Mouse (Mus musculus) mesoderm, embryonic 11.5 days (tissue): ENCODE measurements around the gene Chd9.
"Not testable (repeated sequence)": the region's sequence is repeated elsewhere in the genome, so short reads cannot be mapped to it uniquely, and the experiment has no call there.

Source experiments
- DNase-seq: peaks from one replicate; pipeline ENCODE4 v3.0.0-alpha.2; 2012; ENCODE audit warnings: low read depth, low spot score

Gene Chd9

GRCm38 (mm10) chr8:90904171-90904706 is 76.1 kb downstream of the Chd9 start:
- no peak for DNase-seq

DNA sequence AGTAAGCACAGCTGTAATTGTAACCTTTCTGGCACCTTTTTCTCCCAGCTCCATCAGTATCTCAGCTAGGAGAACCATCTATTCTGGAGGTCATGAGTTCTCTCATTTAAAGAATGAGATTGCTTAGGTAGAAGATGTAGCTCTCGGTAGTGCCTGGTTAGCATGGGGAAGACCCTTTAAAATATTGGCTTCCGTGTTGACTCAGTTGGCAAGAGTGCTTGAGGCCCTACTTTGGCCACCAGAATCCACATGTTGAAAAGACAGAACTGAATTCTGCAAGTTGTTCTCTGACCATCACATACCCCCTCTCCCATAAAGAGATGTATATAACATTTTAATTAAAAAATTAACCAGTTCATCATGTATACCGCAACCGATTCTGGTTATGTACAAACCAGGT is 78.8 kb downstream of the Chd9 start:
- DNase-seq, result no peak

DNA sequence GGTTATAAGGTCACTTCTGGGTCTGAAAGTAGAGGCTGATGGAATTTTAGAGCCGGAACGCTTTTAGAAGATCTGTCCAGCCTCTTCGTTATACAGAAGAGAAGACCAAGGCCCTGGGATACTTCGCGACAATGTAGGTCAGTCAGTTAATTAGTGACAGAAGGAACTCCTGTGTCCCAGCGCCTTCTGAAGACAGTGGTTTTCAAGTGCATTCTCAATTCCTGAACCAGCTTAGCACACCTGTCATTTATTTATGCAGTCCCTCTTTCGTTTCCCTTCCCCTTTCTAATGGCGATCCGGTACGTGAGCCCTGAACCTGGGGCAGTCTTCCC is 79.3 kb downstream of the Chd9 start:
- DNase-seq, result peak; percentile 12

- DNase-seq, result peak; percentile 92
Observed at GRCm38 (mm10) chr8:90907848-90908551, 79.8 kb downstream of the Chd9 start.

- peak; percentile 39 for DNase-seq
Observed at GRCm38 (mm10) chr8:90908580-90909471, 80.7 kb downstream of the Chd9 start.

DNA sequence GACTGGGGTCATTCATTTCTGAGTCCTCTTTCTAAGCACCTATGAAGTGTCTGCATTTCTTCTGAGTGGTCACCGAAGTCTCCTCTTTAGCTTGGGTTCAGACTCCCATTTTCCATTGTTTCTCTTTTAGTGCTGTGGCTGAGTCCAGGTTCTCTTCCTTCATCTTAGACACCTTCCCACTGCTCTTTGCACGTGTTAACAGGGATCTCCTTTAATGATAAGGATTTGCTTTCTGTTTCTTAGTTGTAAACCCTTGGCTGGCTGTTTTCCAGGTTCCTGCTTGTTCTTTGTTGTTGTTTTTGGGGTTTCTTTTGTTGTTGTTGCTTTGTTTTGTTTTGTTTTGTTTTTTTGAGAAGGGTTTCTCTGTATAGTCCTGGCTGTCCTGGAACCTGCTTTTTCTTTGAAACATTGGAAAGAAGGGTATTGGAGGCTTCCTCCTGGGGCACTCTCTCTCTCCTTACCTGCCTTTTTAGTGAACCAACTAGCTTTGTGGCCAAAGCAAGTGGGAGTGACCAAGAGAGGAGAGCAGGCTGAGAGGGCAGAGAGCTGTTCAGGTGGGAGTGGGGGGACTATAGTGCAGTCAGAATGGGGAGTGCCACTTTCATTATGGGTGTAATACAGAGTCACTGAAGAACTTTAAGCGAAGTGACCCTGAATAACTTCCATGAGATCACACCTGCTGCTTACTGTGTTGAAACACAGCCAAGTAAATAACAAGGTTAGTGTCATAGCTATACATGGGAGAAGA is 95.2 kb downstream of the Chd9 start:
- no peak for DNase-seq

DNA sequence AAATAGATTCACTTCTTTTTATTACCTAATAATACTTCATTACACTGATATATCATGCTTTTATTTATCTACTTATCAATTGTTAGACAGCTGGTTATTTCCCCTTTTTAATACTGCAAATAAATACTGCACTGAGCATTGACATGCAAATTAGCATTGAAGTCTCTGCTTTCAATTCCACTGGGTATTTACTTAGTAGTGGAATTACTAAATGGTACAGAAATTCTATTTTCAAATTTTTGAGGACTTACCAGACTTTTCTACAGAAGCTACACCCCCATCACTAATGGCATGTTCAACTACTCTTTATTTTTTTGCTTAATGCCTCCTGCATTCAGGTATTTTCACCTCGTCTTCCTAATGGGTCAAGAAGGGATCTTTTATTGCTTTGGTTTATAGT is 100.3 kb downstream of the Chd9 start:
- no peak for DNase-seq

- not testable (repeated sequence) for DNase-seq
Observed at GRCm38 (mm10) chr8:90930125-90930524, 102.0 kb downstream of the Chd9 start.

DNA sequence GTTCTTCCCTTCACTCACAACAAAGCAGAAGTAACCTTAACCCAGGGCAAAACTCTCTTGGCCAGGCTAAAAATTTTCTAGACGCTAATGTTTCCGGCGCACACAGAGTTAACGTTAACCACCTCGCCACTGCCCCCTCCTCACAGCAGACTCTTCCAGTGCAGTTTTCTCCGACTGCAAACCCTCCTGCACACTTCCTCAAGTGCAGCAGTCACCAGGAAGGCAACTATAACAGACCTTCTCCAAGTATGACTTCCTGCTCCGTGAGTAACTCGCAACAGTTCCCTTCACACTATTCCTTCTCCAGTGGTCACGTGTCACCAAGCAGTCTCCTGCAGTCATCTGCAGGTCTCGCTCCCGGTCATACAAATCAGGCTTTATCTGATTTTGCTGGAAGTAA is 104.8 kb downstream of the Chd9 start:
- DNase-seq, result no peak

DNA sequence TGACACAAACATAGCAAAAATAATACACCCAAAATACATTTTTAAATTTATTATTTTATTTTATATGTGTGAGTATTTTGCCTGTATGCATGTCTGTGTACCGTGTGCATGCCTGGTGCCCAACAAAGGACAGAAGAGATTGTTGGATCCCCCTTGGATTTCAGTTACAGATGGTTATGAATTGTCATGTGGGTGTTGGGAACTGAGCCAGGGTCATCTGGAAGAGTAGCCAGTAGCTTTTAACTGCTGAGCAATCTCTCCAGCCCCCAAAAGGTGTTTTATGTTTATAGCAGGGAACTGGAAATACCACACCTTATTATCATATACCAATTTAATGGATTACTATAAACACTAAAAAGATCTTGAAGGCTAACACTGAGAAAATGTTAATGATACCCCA is 106.6 kb downstream of the Chd9 start:
- DNase-seq, result no peak

- no peak for DNase-seq
Observed at GRCm38 (mm10) chr8:90936840-90937239, 108.7 kb downstream of the Chd9 start.

GRCm38 (mm10) chr8:90938352-90938930 is 110.3 kb downstream of the Chd9 start:
- DNase-seq, result no peak

- no peak for DNase-seq
Observed at GRCm38 (mm10) chr8:90939867-90940266, 111.7 kb downstream of the Chd9 start.

GRCm38 (mm10) chr8:90943770-90944169 is 115.6 kb downstream of the Chd9 start:
- DNase-seq, result no peak

DNA sequence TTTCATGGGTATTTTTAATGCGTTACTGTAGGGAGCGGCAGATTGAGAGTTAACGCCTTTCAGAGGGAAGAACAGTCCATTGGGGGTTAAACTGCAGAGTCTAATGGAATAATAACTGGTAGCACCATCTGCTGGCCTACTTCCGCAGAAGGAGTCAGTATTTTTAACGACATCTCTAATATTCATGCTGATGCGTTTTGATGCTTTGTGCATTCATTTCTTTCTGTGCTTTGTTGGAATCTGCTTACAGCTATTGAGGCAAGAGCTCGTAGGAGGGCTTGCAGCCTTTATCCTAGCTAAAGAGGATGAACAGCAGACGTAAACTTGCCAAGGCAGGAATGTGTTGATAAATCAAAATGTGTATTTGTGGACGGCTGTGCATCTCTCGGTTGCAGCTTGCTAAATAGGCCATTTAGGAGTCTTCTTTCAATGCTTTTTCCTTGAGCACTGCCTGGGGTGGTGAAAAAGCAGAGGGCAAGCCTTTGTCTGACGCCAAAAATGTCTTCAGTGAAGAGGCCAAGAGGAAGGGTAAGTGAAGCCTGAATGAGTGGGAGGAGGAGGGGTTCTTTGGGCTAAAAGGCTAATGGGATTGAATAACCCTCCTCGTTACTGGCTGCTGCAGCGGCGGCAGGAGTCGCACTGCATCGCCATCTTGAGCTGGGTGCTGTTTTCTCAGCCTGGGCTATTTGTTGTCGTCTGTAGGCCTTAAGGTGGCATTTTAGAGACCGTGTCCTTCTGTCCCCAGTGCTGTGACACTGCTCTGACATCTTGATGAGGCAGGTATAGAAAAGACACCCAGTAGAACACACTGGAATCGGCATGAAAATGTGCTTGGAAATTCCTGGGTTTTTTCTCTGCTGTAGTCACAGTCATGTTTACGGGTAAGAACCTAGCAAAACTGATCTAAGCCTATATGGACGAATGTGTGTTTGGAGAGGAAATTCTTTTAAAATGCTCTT is 126.9 kb downstream of the Chd9 start:
- DNase-seq, result peak; percentile 89

GRCm38 (mm10) chr8:90955761-90956136 is 127.6 kb downstream of the Chd9 start:
- no peak for DNase-seq

DNA sequence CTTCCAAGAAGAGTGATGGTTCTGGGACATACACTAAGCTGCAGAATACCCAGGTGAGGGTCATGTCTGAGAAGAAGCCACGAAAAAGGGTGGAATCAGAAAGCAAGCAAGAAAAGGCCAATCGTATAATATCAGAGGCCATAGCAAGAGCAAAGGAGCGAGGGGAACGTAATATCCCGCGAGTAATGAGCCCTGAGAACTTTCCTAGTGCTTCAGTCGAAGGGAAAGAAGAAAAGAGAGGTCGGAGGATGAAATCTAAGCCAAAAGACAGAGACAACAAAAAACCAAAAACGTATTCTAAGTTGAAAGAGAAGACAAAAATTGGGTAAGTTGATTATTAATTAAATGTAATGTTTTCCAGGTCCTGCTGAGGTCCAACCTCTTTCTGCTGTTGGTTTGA is 128.2 kb downstream of the Chd9 start:
- no peak for DNase-seq

GRCm38 (mm10) chr8:90957711-90958110 is 129.6 kb downstream of the Chd9 start:
- no peak for DNase-seq

DNA sequence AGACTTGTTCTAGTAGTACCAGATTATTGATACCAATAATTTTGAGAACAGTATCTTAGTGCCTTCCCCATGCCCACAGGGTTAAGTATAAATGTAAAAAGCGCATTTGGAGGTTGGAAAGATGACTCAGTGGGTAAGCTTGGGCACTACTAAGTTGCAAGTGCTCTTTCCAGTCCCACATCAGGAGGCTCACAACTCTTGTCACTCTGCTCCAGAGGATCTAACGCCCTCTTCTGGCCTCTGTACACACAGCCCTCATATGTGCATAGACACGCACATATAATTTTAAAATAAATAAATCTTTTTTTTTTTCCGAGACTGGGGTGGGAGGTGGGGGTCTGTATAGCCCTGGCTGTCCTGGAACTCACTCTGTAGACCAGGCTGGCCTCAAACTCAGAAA is 131.6 kb downstream of the Chd9 start:
- no peak for DNase-seq

GRCm38 (mm10) chr8:90961603-90962002 is 133.5 kb downstream of the Chd9 start:
- no peak for DNase-seq

GRCm38 (mm10) chr8:90964044-90964443 is 135.9 kb downstream of the Chd9 start:
- no peak for DNase-seq
